ENCODE assay signal across 8 mouse cellular contexts in the genomic region with DNA sequence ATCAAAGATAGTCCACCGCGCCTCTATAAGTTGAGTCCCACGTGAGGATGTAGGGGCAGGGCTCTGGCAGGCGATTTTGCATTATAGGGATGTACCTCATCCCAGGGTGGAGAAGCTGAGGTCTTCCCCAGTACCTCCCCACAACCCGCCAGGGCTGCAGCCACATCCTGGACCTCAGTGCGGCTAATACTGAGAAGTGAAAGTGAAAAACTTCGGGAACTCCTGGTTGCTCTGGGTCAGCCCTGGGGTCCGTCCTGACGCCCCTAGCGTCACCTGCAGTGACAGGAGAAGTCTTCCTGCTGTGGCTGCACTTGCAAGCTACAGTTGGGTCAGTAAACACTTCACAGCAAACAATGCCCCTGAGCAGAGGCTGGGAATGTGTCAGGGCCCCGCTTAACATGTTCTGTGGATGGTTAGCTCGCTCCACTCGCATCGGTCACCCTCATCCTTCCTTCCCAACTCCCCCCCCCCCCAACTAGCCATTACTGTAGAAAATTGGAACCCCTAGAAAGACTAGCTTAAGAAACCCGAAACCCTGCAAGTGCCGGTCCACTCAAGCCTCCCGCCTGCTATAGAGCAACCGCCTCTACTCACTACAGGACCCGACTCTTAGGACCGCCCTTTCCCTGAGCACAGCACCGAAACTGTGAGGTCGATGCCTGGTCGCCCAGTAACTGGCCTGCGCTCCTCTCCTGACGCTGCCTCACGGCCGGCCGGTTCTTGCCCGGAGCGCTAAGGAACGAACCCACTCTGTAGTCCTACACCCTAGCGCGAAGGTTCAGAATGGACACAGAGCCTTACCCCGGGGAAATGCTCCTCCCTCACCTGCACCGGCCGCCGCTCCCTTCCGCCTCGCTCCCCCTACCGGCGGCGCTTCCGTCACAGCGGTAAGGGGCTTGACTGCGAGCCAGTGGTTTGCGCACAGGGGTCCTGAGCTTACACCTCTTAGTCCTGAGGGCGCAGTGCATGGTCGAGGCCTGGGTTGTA. TPM values are rescaled to one million over a fixed set of nuclear protein-coding genes. Genes with fewer than 3 reads are reported as not detected.
DNase-seq lines count a peak whose midpoint lies in the region; ATAC-seq and TF ChIP-seq lines count a peak whose summit lies in the region.

A gene (minus strand): TSS at position 868 of the 987 bp plus-strand sequence.

- H3K4me1 ChIP-seq in bone marrow macrophage, adult 2 months (ENCODE audit: control insufficient read depth, insufficient read depth, low read length), result no peaks in the 10 kb centered on the region
- peaks cover 40% of the 10 kb centered on the region for H3K4me1 ChIP-seq in hindbrain, embryonic 15.5 days (replicated peaks)
- H3K4me1 ChIP-seq in megakaryocyte, embryonic 14.5 days, result peaks cover 63% of the 10 kb centered on the region
- peaks cover 14% of the 10 kb centered on the region for H3K4me1 ChIP-seq in thymus, adult 2 months (replicated peaks; ENCODE audit: control insufficient read depth, insufficient read depth, low read length)

- no peaks in the 10 kb centered on the region for H3K9me3 ChIP-seq in hindbrain, embryonic 15.5 days
- no peaks in the 10 kb centered on the region; the same call in 1 of the 2 replicates for H3K9me3 ChIP-seq in megakaryocyte, embryonic 14.5 days

- TF ChIP-seq CTCF in layer of hippocampus, adult 2 months (conservative IDR thresholded peaks at IDR 0.05), result peak; percentile 63
- TF ChIP-seq CTCF in bone marrow macrophage, adult 2 months (IDR thresholded peaks at IDR 0.05; ENCODE audit: low read depth, low read length), result peak; percentile 23; the same call in 1 of the 2 replicates
- peak; percentile 90 for TF ChIP-seq CTCF in thymus, adult 2 months (IDR thresholded peaks at IDR 0.05; ENCODE audit: borderline replicate concordance, control insufficient read depth, extremely low read depth, insufficient read depth, low read length, poor library complexity)

- peak within 1 kb of the TSS; percentile 47 for H3K4me2 ChIP-seq in hindbrain, embryonic 15.5 days

- DNase-seq in layer of hippocampus, adult 2 months (ENCODE audit: low spot score in 2 of 2), result no peak
- no peak for DNase-seq in layer of hippocampus, postnatal 10 days (ENCODE audit: low spot score in 2 of 2)
- peak; percentile 72 for DNase-seq in thymus, adult 2 months
- no peak for DNase-seq in adrenal gland, postnatal 4 days (ENCODE audit: low spot score in 2 of 2)
- no peak for DNase-seq in urinary bladder, postnatal 25 days (ENCODE audit: low spot score)

- no peak within 1 kb of the TSS for H3K9ac ChIP-seq in hindbrain, embryonic 15.5 days

- TF ChIP-seq POLR2A in bone marrow macrophage, adult 2 months (IDR thresholded peaks at IDR 0.05; ENCODE audit: borderline replicate concordance, low read depth, low read length), result no peak
- no peak for TF ChIP-seq POLR2A in thymus, adult 2 months (IDR thresholded peaks at IDR 0.05; ENCODE audit: control insufficient read depth, extremely low read depth, insufficient read depth, low read length, poor library complexity)

- ATAC-seq in hindbrain, embryonic 15.5 days (ENCODE audit: low FRiP score, low read depth), result no peak

- WGBS in hindbrain, embryonic 15.5 days, result 3% methylated on average over 48 of the region's 48 CpGs
- WGBS in thymus, adult 2 months, result 3% methylated on average over 48 of the region's 48 CpGs

- no peak within 1 kb of the TSS for H3K27ac ChIP-seq in layer of hippocampus, adult 2 months
- H3K27ac ChIP-seq in bone marrow macrophage, adult 2 months (ENCODE audit: insufficient read depth, low read depth, low read length), result no peak within 1 kb of the TSS
- H3K27ac ChIP-seq in hindbrain, embryonic 15.5 days (replicated peaks), result no peak within 1 kb of the TSS
- no peak within 1 kb of the TSS for H3K27ac ChIP-seq in thymus, adult 2 months (ENCODE audit: control insufficient read depth, insufficient read depth, low read length)

- peaks cover 87% of the 10 kb centered on the region for H3K27me3 ChIP-seq in hindbrain, embryonic 15.5 days
- H3K27me3 ChIP-seq in megakaryocyte, embryonic 14.5 days (replicated peaks), result peaks cover 97% of the 10 kb centered on the region
- peaks cover 20% of the 10 kb centered on the region; the same call in 1 of the 2 replicates for H3K27me3 ChIP-seq in thymus, adult 2 months (ENCODE audit: control insufficient read depth, insufficient read depth, low read length)

- no peaks in the 10 kb centered on the region for H3K36me3 ChIP-seq in hindbrain, embryonic 15.5 days
- H3K36me3 ChIP-seq in megakaryocyte, embryonic 14.5 days (replicated peaks; ENCODE audit: low read length), result no peaks in the 10 kb centered on the region
- H3K36me3 ChIP-seq in thymus, adult 2 months (ENCODE audit: control insufficient read depth, insufficient read depth, low read length), result no peaks in the 10 kb centered on the region

- peak within 1 kb of the TSS; percentile 32; the same call in 1 of the 2 replicates for H3K4me3 ChIP-seq in layer of hippocampus, adult 2 months
- peak within 1 kb of the TSS; percentile 51 for H3K4me3 ChIP-seq in bone marrow macrophage, adult 2 months (ENCODE audit: insufficient read depth, low read length)
- H3K4me3 ChIP-seq in hindbrain, embryonic 15.5 days, result peak within 1 kb of the TSS; percentile 21
- peak within 1 kb of the TSS; percentile 91 for H3K4me3 ChIP-seq in megakaryocyte, embryonic 14.5 days (replicated peaks)
- H3K4me3 ChIP-seq in thymus, adult 2 months (ENCODE audit: control insufficient read depth, insufficient read depth, low read length), result peak within 1 kb of the TSS; percentile 44

RNA-seq across cellular contexts. Expression of the gene that starts here (rescaled TPM):
- 1 to 10 TPM; 1.4 to 1.5 TPM for total RNA-seq in layer of hippocampus, adult 2 months (2021)
- total RNA-seq in layer of hippocampus, postnatal 10 days (2021), result 1 to 10 TPM; 1.9 to 2.7 TPM
- polyA plus RNA-seq in bone marrow macrophage, adult 2 months (2012; ENCODE audit: insufficient read depth, insufficient read length, missing spikeins), result not detected in 2 replicates
- polyA plus RNA-seq in hindbrain, embryonic 15.5 days (2015; fragmentation: Nextera tagmentation; extraction: Ambion mirVana), result 1.1 and 1.2 TPM in 2 replicates
- not detected in 2 replicates for polyA plus RNA-seq in megakaryocyte, embryonic 14.5 days (2012; ENCODE audit: insufficient read depth, low replicate concordance)
- polyA plus RNA-seq in thymus, adult 2 months (2012; rRNA removed), result 0.49 and 1.4 TPM in 2 replicates
- 1 to 10 TPM in 1 of 2 experiments, under 1 TPM in 1; 0.59 to 1.0 TPM for total RNA-seq in adrenal gland, postnatal 4 days (2021)

Comparison
In these comparisons a context has a peak if more than half of its experiments do, and no peak if none do; other contexts are left out.
1. H3K4me3 ChIP-seq: peak in every context shown above with its lines; median percentile 91 in megakaryocyte, embryonic 14.5 days; 51 in bone marrow macrophage, adult 2 months; 44 in thymus, adult 2 months; 32 in layer of hippocampus, adult 2 months; 21 in hindbrain, embryonic 15.5 days.
2. CTCF ChIP-seq: peak in every context shown above with its lines; median percentile 90 in thymus, adult 2 months; 63 in layer of hippocampus, adult 2 months; 23 in bone marrow macrophage, adult 2 months.